Mouse (Mus musculus): ENCODE data around the gene Metrn. TPM values are rescaled to one million over a fixed set of nuclear protein-coding genes. Genes with fewer than 3 reads are reported as not detected.
A peak's percentile ranks its signal among the peaks of the same experiment; 100 is the strongest.
"Not testable (repeated sequence)": the region's sequence is repeated elsewhere in the genome, so short reads cannot be mapped to it uniquely, and the experiment has no call there.

The Metrn gene
- total RNA-seq, 2 experiments from 2014 or later, result 48.4 to 72.2 TPM

GRCm38 (mm10) chr17:25808028-25808427 is 11.1 kb upstream of the Metrn start:
- DNase-seq, result no peak

DNA sequence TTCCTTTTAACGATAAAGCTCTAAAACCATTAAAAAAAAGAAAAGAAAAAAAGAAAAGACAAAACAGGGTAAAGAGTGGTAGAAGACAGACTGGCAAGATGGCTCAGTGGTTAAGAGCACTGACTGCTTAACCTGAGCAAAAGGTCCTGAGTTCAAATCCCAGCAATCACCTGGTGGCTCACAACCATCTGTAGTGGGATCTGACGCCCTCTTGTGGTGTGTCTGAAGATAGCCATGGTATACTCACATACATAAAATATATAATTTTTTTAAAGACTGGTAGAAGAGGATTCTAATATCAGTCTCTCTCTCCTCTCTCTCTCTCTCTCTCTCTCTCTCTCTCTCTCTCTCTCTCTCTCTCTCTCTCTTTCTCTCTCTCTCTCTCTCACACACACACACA is 10.5 kb upstream of the Metrn start:
- DNase-seq, result not testable (repeated sequence)

DNA sequence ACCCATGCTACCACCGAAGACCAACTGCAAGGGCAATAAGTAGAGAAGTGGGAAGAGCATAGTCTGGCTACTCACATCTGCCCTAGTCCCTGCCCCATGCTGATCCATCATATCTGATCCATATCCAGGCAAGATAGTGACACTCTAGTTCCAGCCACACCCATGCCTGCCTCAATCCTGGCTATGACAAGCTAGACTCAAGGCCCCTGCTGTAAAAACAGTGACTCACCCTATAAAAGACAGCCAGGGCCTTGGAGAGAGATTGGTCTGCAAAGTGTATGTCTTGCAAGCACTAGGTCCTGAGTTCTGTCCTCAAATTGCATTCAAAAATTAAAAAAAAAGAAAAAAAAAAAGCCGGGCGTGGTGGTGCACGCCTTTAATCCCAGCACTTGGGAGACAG is 9.6 kb upstream of the Metrn start:
- no peak for DNase-seq

- DNase-seq, result peak; percentile 55
Measured at GRCm38 (mm10) chr17:25802825-25803517, 6.0 kb upstream of the Metrn start.

DNA sequence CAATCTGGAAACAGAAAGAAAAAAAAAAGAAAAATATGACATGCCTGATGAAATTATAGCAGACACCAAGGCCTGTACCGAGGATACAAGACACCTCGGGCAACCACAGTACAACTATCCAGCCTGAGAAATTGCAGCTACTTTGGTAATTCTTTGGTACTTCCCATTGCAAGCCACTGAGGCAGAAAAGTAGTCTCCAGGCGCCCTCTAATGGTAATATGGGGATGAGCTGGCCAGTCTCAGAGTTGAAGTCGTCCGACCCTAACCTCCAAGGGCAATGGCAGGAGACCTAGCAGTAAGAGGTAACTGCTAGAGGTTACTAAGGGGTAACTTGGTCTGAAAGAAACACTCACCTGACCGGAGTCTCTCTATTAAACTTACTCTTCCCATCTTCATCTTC is 4.1 kb upstream of the Metrn start:
- no peak for DNase-seq

- DNase-seq, result peak; percentile 76
Measured at GRCm38 (mm10) chr17:25796211-25796771, 645 bp downstream of the Metrn start.

DNA sequence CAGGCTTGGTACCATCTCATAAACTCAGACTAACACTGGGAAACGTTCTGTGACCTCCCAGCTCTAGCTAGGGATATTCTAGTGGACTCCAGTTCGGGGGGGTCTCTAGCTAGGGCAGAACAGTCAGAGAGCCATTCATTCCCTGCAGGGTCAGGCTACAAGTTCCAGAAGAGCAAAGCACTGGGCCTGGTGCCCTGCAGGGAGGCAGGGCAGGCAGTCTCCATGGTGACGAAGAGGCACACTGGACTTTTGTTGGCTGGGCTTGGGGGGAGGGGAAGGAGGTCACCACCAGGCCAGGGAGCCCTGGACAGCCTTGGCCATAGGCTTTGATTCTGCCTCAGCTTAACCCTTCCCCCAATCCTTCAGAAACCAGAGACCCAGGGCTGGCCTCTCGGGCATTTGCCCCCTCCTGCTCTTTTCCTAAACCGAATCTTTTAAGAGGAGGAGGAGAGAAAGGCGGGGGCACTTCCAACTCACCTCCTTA is 1.3 kb downstream of the Metrn start, which contains the start of gene AC134908.4:
AC134908.4 (minus strand) TSS at position 51 of the 484 bp plus-strand sequence.
- no peak for DNase-seq

GRCm38 (mm10) chr17:25794998-25795397 is 1.9 kb downstream of the Metrn start:
- DNase-seq, result no peak

DNA sequence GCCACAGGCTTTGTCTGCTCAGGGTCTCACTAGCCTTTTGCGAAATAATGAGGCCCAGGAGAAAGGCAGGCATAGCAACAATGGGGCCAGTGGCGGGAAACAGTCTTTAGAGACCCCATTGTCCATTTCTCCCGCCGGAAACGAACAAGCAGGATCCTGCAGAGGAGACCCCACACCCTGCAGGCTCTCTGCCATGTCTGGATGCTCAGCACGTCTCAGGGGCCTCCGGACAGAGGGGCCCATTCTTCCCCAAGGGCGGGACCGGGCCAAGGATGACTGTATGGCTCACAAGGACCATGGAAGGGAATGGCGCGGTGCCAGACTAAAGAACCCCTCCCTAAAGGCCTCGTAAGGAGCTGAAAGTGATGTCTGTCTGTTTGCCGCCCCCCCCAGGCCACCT is 2.7 kb downstream of the Metrn start:
- DNase-seq, result no peak

DNA sequence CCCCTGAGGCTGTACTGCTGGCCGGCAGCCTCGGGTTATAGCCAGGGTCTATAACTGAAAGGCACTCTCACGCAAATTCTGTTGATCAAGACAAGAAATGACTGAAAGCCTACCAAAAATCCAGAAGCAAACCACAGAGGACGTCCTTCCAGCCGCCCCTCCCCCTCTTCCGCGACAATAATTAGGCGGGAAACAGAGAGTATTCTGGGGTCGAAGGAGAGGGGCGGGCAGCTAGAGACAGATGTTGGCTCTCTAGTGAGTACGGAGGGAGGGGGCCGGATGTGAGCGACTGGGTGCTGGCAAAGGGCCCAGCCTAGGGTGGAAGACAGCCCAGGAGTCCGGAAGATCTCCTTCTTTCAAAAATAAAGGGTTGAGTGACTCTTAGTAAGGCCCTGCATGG is 4.3 kb downstream of the Metrn start, which contains the start of gene Fam173a:
Fam173a (minus strand) TSS at position 287 of the 400 bp plus-strand sequence.
- DNase-seq, result peak; percentile 76

- peak; percentile 77 for DNase-seq
Measured at GRCm38 (mm10) chr17:25791843-25792527, 5.0 kb downstream of the Metrn start.

DNA sequence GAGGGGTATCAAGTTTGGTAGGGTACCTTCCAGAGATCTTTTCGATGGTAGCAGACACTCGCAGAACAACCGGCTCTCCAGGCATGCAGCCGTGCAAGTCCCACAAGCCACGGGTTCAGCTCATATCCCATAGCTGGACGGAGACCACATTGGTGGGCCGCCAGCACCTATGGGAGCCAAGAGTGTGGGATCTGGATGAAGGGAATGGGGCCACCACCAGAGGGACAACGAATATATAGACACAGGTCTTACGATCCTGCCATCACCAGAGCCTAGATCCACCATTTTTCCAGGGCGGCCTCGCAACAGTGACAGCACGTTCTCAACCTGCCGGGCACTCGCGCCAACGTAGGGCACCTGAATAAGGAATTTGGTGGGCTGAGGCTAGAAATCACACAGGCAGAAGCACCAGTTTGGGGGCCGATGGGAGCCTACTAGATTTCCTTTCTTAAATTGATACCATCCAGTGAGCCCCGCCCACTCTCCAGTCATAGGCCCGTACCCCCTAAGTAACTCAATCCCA is 5.6 kb downstream of the Metrn start:
- no peak for DNase-seq

- no peak for DNase-seq
Measured at GRCm38 (mm10) chr17:25786781-25787504, 10.0 kb downstream of the Metrn start.

DNA sequence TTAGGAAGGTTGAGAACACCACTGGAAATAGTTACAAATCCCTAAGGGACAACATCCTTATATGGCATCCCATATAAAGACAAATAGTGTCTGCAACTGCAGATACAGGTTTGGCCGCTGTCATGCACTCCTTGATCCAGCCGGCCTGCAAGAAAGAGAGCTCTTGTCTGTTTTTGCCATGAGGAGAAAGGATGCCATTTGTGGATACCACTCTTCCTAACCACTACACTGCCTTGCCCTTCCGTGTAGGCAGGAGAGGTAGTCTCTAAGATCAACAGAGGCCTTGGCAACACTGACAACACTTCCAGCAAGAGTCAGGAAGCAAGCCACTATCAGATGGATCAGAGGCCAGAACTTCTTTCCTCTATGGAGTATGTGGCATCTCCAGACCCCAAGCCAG is 10.7 kb downstream of the Metrn start, which contains the start of gene Ccdc78:
Ccdc78 (plus strand) TSS at position 301 of the 400 bp plus-strand sequence.
- no peak for DNase-seq

DNA sequence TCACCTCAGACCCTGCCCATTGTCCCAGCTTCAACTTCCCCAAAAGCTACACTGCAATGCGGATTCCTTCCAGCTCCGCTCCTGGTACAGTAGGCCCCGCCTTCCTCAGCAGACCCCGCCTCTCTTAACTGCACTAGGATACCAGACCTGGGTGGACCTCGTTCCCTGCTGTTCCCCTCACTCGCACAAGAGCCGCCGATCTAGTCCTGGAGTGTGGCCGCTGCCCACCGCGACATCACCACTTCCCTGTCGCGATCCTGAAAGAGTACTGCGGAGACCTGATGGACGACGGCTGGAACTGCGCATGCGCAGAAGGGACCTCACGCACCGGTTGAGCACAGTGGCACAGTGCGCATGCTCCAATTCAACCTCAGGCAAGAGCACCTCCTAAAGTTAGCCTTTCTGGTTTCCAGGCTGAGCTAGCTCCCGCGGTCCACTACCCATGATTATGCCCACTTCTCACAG is 11.6 kb downstream of the Metrn start, which contains the start of gene Haghl:
Haghl (minus strand) TSS at position 393 of the 465 bp plus-strand sequence.
- DNase-seq, result peak; percentile 90

GRCm38 (mm10) chr17:25783861-25784574 is 12.9 kb downstream of the Metrn start:
- DNase-seq, result no peak

GRCm38 (mm10) chr17:25783086-25783485 is 13.8 kb downstream of the Metrn start:
- DNase-seq, result peak; percentile 36

DNA sequence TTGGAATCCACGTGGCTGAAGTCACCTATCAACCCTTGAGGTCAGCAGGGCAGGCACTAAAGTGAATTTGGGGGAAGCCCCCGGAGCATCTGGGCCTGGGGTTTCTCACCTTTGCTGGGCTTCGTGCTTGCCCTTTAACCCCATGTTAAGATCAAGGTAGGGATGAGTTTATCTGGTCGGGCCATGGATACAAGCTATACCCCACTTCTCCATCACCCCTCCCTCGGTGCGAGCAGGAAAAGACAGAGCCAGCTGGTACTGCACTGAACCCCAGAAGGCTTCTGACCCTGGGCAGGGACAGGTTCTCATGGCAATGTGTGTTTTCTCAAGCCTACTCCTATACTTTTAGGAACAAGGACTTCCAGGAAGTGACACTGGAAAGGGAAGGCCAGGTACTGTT is 15.6 kb downstream of the Metrn start:
- DNase-seq, result no peak

- no peak for DNase-seq
Measured at GRCm38 (mm10) chr17:25777948-25778347, 19.0 kb downstream of the Metrn start.

GRCm38 (mm10) chr17:25775318-25776062 is 21.4 kb downstream of the Metrn start:
- DNase-seq, result no peak
